Mouse (Mus musculus) retina, postnatal 1 day (tissue): ENCODE data around the gene Sytl3.
"Not testable (repeated sequence)": the region's sequence is repeated elsewhere in the genome, so short reads cannot be mapped to it uniquely, and the experiment has no call there.

Source experiments
- DNase-seq: peaks from one replicate; pipeline ENCODE4 v3.0.0-alpha.2; 2012

The Sytl3 gene

GRCm38 (mm10) chr17:6658801-6659200, at the start of gene Sytl3:
Gene Sytl3, plus strand, starts transcription at chr17:6659093.
- not testable (repeated sequence) for DNase-seq

GRCm38 (mm10) chr17:6613524-6613923, 45.4 kb upstream of the Sytl3 start:
- DNase-seq = not testable (repeated sequence)

- DNase-seq = not testable (repeated sequence)
Observed at GRCm38 (mm10) chr17:6614316-6614715, 44.6 kb upstream of the Sytl3 start.

- DNase-seq = not testable (repeated sequence)
Observed at GRCm38 (mm10) chr17:6616731-6617130, 42.2 kb upstream of the Sytl3 start.

GRCm38 (mm10) chr17:6617689-6618400, 41.0 kb upstream of the Sytl3 start:
- DNase-seq = not testable (repeated sequence)

- not testable (repeated sequence) for DNase-seq
Observed at GRCm38 (mm10) chr17:6619271-6619670, 39.6 kb upstream of the Sytl3 start.

- not testable (repeated sequence) for DNase-seq
Observed at GRCm38 (mm10) chr17:6620035-6620434, 38.9 kb upstream of the Sytl3 start.

GRCm38 (mm10) chr17:6620730-6621451, 38.0 kb upstream of the Sytl3 start:
- DNase-seq = not testable (repeated sequence)

- DNase-seq = not testable (repeated sequence)
Observed at GRCm38 (mm10) chr17:6621976-6622375, 36.9 kb upstream of the Sytl3 start.

- not testable (repeated sequence) for DNase-seq
Observed at GRCm38 (mm10) chr17:6624926-6625558, 33.9 kb upstream of the Sytl3 start.

- DNase-seq = not testable (repeated sequence)
Observed at GRCm38 (mm10) chr17:6630398-6630797, 28.5 kb upstream of the Sytl3 start.

- DNase-seq = not testable (repeated sequence)
Observed at GRCm38 (mm10) chr17:6632850-6633249, 26.0 kb upstream of the Sytl3 start.

- DNase-seq = not testable (repeated sequence)
Observed at GRCm38 (mm10) chr17:6635781-6636180, 23.1 kb upstream of the Sytl3 start.

GRCm38 (mm10) chr17:6636861-6637260, 22.0 kb upstream of the Sytl3 start:
- no peak for DNase-seq

GRCm38 (mm10) chr17:6637434-6637833, 21.5 kb upstream of the Sytl3 start:
- not testable (repeated sequence) for DNase-seq

- not testable (repeated sequence) for DNase-seq
Observed at GRCm38 (mm10) chr17:6638444-6638843, 20.4 kb upstream of the Sytl3 start.

GRCm38 (mm10) chr17:6639486-6639885, 19.4 kb upstream of the Sytl3 start:
- not testable (repeated sequence) for DNase-seq

- DNase-seq = not testable (repeated sequence)
Observed at GRCm38 (mm10) chr17:6640044-6640637, 18.8 kb upstream of the Sytl3 start.

- not testable (repeated sequence) for DNase-seq
Observed at GRCm38 (mm10) chr17:6640771-6641429, 18.0 kb upstream of the Sytl3 start.

GRCm38 (mm10) chr17:6644210-6644609, 14.7 kb upstream of the Sytl3 start:
- DNase-seq = not testable (repeated sequence)

- DNase-seq = not testable (repeated sequence)
Observed at GRCm38 (mm10) chr17:6644673-6645072, 14.2 kb upstream of the Sytl3 start.

GRCm38 (mm10) chr17:6645668-6646067, 13.2 kb upstream of the Sytl3 start:
- not testable (repeated sequence) for DNase-seq
